Mouse (Mus musculus) NIH3T3 (cell line): ENCODE measurements at regions not wholly inside any gene's neighbourhood (a gene's known extent, or its start where the extent isn't known, plus 50 kb on each side); places are given as distances from the start of the nearest gene placed in this dataset.

Experiments used
- DNase-seq: peaks from one replicate; pipeline ENCODE4 v3.0.0-alpha.2; 2012; ENCODE audit warnings: low read depth

DNA sequence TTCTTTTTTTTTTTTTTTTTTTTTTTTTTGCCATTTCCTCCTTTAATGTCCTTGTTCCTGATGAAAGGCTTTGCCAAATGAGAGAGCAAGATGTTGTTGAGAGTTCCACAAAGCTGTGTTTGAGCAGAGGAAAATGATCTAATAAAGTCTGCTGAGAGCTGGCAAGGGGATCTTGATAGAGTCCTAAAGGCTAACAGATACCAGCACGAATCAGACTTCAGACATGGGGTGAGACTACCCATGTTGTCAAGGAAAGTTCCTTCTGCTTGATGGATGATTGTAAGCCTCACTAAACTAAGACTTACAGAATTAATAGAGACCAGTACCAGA lies 665.2 kb upstream of the Fam92a start:
- DNase-seq: no peak

GRCm38 (mm10) chr4:12836326-12837096 lies 664.7 kb upstream of the Fam92a start:
- no peak for DNase-seq

DNA sequence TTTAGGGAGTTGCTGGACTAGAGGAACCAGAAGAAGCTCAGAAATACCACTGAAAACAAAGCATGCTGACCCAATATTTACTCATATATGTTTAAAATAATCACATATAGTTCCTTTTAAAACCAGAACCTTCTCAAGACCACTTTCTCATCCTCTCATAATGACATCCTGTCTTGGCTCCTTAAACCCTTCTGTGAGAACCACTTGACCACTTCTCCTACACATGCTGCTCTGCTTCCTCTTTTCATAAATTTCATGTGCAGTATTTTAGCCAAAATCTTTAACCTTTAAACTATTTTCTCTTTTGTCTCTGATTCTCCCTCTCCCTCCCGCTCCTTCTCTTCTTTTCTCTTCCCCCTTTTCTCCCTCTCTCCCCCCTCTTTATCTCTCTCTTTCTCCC lies 654.6 kb upstream of the Fam92a start:
- DNase-seq: no peak

DNA sequence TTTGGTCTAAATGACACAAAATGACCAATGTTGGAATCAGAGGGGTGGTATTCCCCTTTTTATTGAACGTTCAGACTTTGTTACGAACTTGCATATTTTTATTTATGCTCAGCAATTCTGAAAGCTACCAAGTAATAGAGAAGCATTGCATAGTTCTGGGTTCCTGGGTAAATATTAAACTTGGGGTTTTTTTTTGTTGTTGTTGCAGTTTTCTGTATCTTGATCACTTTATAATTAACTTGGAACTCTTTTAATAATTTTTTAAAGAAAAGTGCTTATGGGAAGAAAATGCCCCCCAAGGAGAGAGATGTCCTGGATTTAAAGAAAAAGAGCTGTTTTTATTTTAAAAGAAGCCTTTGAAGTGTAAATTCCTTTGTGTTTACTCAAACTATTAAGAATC lies 642.4 kb upstream of the Fam92a start:
- DNase-seq: no peak

DNA sequence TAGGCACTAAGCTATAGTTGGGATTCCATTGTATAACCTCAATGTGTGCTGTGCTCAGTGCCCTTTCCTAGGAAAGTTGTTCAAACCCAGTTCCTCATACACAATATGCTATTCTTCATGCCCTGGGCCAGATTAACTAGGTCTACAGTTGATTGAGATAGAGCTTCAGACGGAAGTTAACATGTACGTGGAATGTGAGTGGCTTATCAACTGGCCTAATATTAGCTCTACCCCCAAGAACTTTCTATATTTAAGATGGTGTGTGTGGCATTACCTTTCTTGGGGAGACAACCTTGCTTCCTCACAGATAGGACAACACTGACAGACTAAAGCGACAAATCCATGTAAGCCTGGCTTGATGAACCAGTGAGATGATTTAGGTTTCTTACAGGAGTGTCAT lies 629.4 kb upstream of the Fam92a start:
- DNase-seq: no peak

- DNase-seq: no peak
Measured at GRCm38 (mm10) chr4:12799564-12799963, 627.7 kb upstream of the Fam92a start.

DNA sequence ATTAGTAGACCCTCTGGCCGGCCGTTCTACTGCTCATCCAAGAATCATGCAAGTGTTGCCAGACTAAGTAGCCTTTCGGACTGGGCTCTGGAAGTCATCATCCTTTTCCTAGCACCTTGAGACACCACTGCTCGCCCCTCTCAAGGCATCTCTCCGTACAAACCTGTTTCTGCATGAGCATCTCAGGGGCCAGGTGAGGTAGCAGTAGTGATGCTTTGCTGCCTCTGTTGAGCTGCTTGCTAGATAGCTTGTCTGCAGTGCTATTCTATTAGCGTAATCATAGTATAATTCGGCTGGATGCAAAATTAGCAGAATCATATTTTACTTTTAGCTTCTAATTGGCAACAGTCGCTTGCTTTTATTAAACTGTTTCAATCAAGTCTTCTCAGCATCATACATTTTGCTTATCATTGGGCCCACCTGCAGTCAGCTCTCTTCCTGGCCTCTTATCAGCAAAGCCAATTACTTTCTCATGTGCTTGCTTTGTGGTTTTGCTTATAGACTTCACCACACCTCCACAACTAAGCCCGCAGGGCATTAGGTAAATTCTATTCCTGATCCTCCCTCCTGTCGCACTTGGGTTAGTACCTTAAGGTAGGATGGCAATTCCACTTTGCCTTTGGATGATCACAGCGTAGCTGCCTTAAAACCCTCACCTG lies 621.1 kb upstream of the Fam92a start:
- no peak for DNase-seq

DNA sequence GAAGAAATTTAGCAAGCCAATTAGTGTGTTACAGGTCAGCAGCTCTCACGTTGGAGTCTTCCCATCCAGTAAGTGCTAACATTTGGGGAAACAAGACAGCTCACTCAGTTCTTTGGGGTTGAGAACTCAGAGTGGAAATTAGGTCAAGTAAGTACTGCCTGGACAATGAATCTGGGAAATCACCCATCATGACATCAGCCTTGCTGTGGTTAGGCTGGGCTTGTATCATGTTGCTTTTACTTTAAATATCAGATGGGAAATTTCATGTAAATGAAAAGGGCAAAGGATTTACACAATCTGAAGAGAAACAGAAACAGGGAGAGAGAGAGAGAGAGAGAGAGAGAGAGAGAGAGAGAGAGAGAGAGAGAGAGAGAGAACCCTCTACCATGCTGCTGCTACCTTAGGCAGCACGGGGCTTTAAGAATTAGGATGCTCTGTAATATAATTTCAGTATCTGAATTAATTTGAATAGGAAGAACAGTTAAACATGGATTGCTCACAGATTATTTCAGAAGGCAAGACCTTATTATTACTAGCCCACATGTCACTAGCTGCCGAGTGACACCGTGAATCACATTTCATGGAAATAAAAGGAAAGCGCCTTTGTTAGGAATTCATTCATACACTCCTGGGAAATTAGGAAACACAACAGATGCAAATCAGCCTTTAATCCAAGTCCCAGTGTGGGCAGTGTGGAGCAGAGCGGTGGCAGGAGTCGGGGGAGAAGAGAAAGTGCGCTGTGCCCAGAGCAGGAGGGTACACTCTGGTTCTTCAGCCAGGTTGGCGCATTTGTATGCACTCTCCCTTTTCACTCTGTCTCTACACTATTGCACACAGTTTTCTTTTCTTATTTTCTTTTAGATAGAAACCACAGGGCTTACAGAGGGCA lies 620.2 kb upstream of the Fam92a start:
- no peak for DNase-seq

- no peak for DNase-seq
Measured at GRCm38 (mm10) chr4:12785840-12786239, 614.0 kb upstream of the Fam92a start.

- DNase-seq: no peak
Measured at GRCm38 (mm10) chr4:12784479-12784878, 612.7 kb upstream of the Fam92a start.

- DNase-seq: no peak
Measured at GRCm38 (mm10) chr4:12784068-12784467, 612.3 kb upstream of the Fam92a start.

DNA sequence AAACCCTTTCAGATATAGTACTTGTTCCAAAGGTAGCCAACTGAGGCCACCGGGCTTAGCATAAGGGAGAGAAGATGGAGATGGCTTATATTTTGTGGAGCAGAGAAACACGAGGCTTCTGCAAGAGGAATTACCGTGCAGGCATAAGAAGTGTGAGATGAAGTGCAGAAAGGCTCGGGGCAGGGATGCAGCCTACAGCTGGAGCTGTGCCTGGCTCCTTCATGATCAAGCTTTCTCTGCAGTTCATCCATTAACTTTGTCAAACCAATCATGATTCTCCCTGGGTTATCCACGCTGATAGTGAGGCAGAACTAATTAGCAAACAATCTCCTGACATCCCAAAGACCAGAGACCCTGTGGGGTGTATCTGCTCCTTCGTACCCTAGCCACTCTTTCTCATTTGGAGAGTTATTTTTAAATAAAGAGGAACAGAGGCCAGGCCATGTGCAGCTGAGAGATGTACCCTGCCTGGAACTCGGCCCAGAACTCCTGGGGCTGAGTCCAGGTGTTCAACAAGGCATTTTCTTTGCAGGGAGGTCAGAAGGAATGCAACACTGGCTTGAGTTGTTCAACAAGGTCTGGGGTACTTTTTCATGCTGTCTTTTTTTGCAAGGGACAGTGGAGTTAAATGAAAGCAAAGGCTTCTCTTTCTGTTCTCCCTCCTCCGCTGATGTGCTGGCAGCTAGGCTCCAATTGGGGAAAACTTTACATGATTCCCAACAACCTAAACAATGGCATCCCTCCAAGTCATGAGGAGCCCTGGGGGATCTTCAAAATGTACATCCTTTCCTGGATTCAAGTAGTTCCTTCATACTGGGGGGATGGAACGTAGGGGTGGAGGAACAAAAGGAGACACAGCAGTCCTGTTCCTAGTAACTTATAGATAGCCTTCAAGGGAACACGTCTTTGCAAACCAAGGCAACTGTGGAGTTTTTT lies 610.4 kb upstream of the Fam92a start:
- peak; percentile 2 for DNase-seq

DNA sequence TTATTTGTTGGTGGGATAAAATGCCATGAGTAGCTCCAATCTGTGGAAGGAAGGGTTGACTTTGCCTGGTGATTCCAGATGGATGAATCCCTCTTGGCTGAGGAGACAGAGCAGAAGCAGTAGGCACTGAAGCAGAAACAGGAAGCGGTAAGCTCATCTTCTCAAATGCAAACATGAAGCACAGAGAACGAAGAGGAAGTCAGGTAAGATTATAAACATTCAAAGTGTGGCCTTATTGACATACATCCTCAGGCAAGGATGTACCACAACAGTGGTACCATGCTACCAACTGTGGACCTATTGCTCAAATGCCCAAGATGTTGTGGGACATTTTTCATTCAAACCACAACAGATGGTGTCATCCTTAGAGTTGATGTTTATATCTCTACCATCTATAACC lies 608.4 kb upstream of the Fam92a start:
- no peak for DNase-seq

- no peak for DNase-seq
Measured at GRCm38 (mm10) chr4:12779211-12779610, 607.4 kb upstream of the Fam92a start.

DNA sequence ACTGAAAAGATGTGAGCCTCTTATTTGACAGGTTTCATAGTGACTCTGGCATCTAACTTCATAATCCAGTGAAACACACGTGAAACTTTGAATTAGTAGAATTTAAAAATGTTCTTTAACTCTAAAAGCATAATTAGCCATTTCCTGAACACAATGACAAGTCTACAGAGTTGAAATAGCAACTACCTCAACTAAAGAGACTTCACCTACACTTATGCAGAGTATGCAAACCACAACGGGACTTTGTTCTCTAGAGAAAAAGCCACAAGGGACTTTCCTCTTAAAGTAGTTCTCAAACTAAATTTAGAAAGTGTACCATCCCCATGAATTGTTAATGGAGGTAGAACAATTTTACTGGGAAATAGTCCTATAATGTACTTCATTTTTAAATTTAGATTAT lies 606.3 kb upstream of the Fam92a start:
- no peak for DNase-seq

DNA sequence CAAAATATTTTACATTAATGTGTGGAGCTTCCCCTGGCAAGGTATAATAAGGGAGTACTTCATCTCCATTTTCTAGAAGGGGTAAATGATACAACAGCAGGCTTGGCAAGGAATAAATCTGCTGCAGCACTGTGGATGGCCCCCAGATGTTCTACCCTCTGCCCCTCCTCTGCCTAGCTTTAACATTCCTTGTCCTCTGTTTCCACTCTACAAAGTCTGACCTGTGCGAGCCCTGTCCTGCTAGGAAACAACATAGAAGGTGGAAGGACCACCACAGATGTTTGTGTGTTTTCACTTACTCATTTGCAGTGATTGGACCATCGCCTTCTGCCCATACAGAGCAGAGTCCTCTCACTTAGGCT lies 604.4 kb upstream of the Fam92a start:
- no peak for DNase-seq

GRCm38 (mm10) chr4:12775524-12776216 lies 603.9 kb upstream of the Fam92a start:
- DNase-seq: peak; percentile 39

GRCm38 (mm10) chr4:12775090-12775489 lies 603.3 kb upstream of the Fam92a start:
- no peak for DNase-seq

- no peak for DNase-seq
Measured at GRCm38 (mm10) chr4:12774671-12775070, 602.9 kb upstream of the Fam92a start.

- no peak for DNase-seq
Measured at GRCm38 (mm10) chr4:12773201-12773600, 601.4 kb upstream of the Fam92a start.

GRCm38 (mm10) chr4:12770131-12770780 lies 598.4 kb upstream of the Fam92a start:
- DNase-seq: no peak
